In genomic region chr13:10566825-10567224, GRCm38 (mm10) we compare ENCODE assay signal across 18 mouse cellular contexts.
"Had no signal": no experiment of that assay in that cellular context is flagged by ENCODE, and none has a peak within 500 bp of the region (broad histone marks: within the 10 kb centered on the region; RNA-seq: fewer than 3 reads in every experiment).

No protein-coding gene starts in this region.

- H3K4me2 ChIP-seq: lung, embryonic 14.5 days; neural tube, embryonic 13.5 days; neural tube, embryonic 15.5 days had no signal

- H3K9me3 ChIP-seq: midbrain, embryonic 10.5 days; neural tube, embryonic 13.5 days; neural tube, embryonic 15.5 days had no signal

- H3K9ac ChIP-seq: liver, embryonic 14.5 days; lung, embryonic 14.5 days; neural tube, embryonic 13.5 days; neural tube, embryonic 15.5 days had no signal

- ATAC-seq: midbrain, embryonic 16.5 days had no signal

- H3K4me1 ChIP-seq: midbrain, embryonic 10.5 days; neural tube, embryonic 13.5 days; neural tube, embryonic 15.5 days had no signal

- H3K27ac ChIP-seq: liver, embryonic 14.5 days; midbrain, embryonic 10.5 days; neural tube, embryonic 13.5 days; neural tube, embryonic 15.5 days had no signal

- H3K27me3 ChIP-seq: neural tube, embryonic 13.5 days; neural tube, embryonic 15.5 days had no signal

- H3K36me3 ChIP-seq: midbrain, embryonic 10.5 days; neural tube, embryonic 13.5 days; neural tube, embryonic 15.5 days had no signal

- DNase-seq: lung, adult 18-20 months; lung, embryonic 14.5 days; lung, postnatal 10 days; lung, postnatal 4 days; midbrain, embryonic 14.5 days; retina, postnatal 1 day; right cerebral cortex, postnatal 14 days; right cerebral cortex, postnatal 4 days; spleen, adult 18-20 months; thymus, adult 2 months; thymus, postnatal 25 days; thymus, postnatal 4 days had no signal

- H3K4me3 ChIP-seq: midbrain, embryonic 10.5 days; myocyte; neural tube, embryonic 13.5 days; neural tube, embryonic 15.5 days had no signal
